In genomic region chr13:34741254-34741653, GRCm38 (mm10) we compare ENCODE assay signal across 17 mouse cellular contexts. TPM values are rescaled to one million over a fixed set of nuclear protein-coding genes. Genes with fewer than 3 reads are reported as not detected.
DNase-seq lines count a peak whose midpoint lies in the region; ATAC-seq and TF ChIP-seq lines count a peak whose summit lies in the region.
"Had no signal": no experiment of that assay in that cellular context is flagged by ENCODE, and none has a peak within 500 bp of the region (broad histone marks: within the 10 kb centered on the region; RNA-seq: fewer than 3 reads in every experiment).

No protein-coding gene starts in this region.

- ATAC-seq in intestine, postnatal 0 days = no peak
- ATAC-seq in intestine, embryonic 15.5 days = no peak
- ATAC-seq in forebrain, embryonic 11.5 days (replicated peaks; ENCODE audit: low FRiP score) = no peak
- ATAC-seq: forebrain, embryonic 13.5 days; midbrain, embryonic 16.5 days had no signal

- no peak overlapping the region for H3K9ac ChIP-seq in intestine, postnatal 0 days (ENCODE audit: low read depth, low read length)
- no peak overlapping the region for H3K9ac ChIP-seq in intestine, embryonic 15.5 days
- H3K9ac ChIP-seq in forebrain, embryonic 11.5 days (ENCODE audit: low read length) = no peak overlapping the region
- H3K9ac ChIP-seq: embryonic facial prominence, embryonic 12.5 days; forebrain, embryonic 13.5 days; neural tube, embryonic 15.5 days had no signal

- peak; percentile 22 for DNase-seq in thymus, postnatal 4 days
- DNase-seq in thymus, adult 2 months = no peak
- DNase-seq in c-Kit-positive CD71-positive TER-119-positive erythroid progenitor cells, embryonic 14.5 days (ENCODE audit: low spot score) = peak; percentile 14
- no peak for DNase-seq in forebrain, embryonic 11.5 days (ENCODE audit: low spot score)
- no peak for DNase-seq in cerebellum, adult 8-10 months
- no peak for DNase-seq in left cerebral cortex, postnatal 4 days
- DNase-seq: adrenal gland, postnatal 10 days; cerebellum, adult 2 months; heart, postnatal 4 days; right cerebral cortex, postnatal 25 days had no signal

- no peak overlapping the region for H3K4me2 ChIP-seq in intestine, postnatal 0 days (replicated peaks; ENCODE audit: low read depth)
- H3K4me2 ChIP-seq in intestine, embryonic 15.5 days (replicated peaks) = no peak overlapping the region
- H3K4me2 ChIP-seq in forebrain, embryonic 11.5 days (ENCODE audit: low read depth, low read length, severe bottlenecking) = no peak overlapping the region
- H3K4me2 ChIP-seq: embryonic facial prominence, embryonic 12.5 days; forebrain, embryonic 13.5 days; neural tube, embryonic 15.5 days had no signal

- no peaks in the 10 kb centered on the region for H3K9me3 ChIP-seq in intestine, postnatal 0 days (ENCODE audit: control insufficient read depth)
- H3K9me3 ChIP-seq in intestine, embryonic 15.5 days = no peaks in the 10 kb centered on the region
- H3K9me3 ChIP-seq in forebrain, embryonic 11.5 days (ENCODE audit: control insufficient read depth, low read length) = no peaks in the 10 kb centered on the region; the same call in 1 of the 2 replicates
- H3K9me3 ChIP-seq: forebrain, embryonic 13.5 days; neural tube, embryonic 15.5 days had no signal

- intact Hi-C loops in left cerebral cortex, postnatal 4 days (cut with DNase I) = no loop called here

- no peaks in the 10 kb centered on the region for H3K36me3 ChIP-seq in intestine, postnatal 0 days (ENCODE audit: control insufficient read depth, insufficient read depth)
- H3K36me3 ChIP-seq in intestine, embryonic 15.5 days = no peaks in the 10 kb centered on the region
- H3K36me3 ChIP-seq in thymus, adult 2 months (ENCODE audit: control insufficient read depth, insufficient read depth, low read length) = no peaks in the 10 kb centered on the region
- H3K36me3 ChIP-seq in forebrain, embryonic 11.5 days (ENCODE audit: control insufficient read depth, insufficient read depth, low read length) = no peaks in the 10 kb centered on the region
- H3K36me3 ChIP-seq: embryonic facial prominence, embryonic 12.5 days; neural tube, embryonic 15.5 days had no signal

- WGBS in intestine, postnatal 0 days = 86% methylated on average over 9 of the region's 9 CpGs
- WGBS in intestine, embryonic 15.5 days = 88% methylated on average over 9 of the region's 9 CpGs
- 95% methylated on average over 9 of the region's 9 CpGs for WGBS in thymus, adult 2 months
- WGBS in forebrain, embryonic 11.5 days = 84% methylated on average over 9 of the region's 9 CpGs

- TF ChIP-seq CTCF in intestine, postnatal 0 days (IDR thresholded peaks at IDR 0.05; ENCODE audit: low read depth) = peak; percentile 51
- no peak for TF ChIP-seq CTCF in thymus, adult 2 months (IDR thresholded peaks at IDR 0.05; ENCODE audit: borderline replicate concordance, control insufficient read depth, extremely low read depth, insufficient read depth, low read length, poor library complexity)

- no peak overlapping the region for H3K4me3 ChIP-seq in intestine, postnatal 0 days (ENCODE audit: low read depth, low read length)
- H3K4me3 ChIP-seq in intestine, embryonic 15.5 days (replicated peaks) = no peak overlapping the region
- no peak overlapping the region for H3K4me3 ChIP-seq in thymus, adult 2 months (ENCODE audit: control insufficient read depth, insufficient read depth, low read length)
- H3K4me3 ChIP-seq in forebrain, embryonic 11.5 days (ENCODE audit: low read depth, low read length) = no peak overlapping the region
- H3K4me3 ChIP-seq: embryonic facial prominence, embryonic 12.5 days; forebrain, embryonic 13.5 days; neural tube, embryonic 15.5 days had no signal

- H3K27ac ChIP-seq in intestine, postnatal 0 days (ENCODE audit: low read depth, low read length) = 0 out of 2 replicates have a peak overlapping the region, but pooled peaks have one; percentile 42
- H3K27ac ChIP-seq in intestine, embryonic 15.5 days = no peak overlapping the region
- H3K27ac ChIP-seq in thymus, adult 2 months (ENCODE audit: control insufficient read depth, insufficient read depth, low read length) = no peak overlapping the region
- no peak overlapping the region for H3K27ac ChIP-seq in forebrain, embryonic 11.5 days (ENCODE audit: low read depth, low read length)
- H3K27ac ChIP-seq: embryonic facial prominence, embryonic 12.5 days; forebrain, embryonic 13.5 days; neural tube, embryonic 15.5 days had no signal

- H3K27me3 ChIP-seq in intestine, postnatal 0 days (replicated peaks; ENCODE audit: control insufficient read depth, insufficient read depth, low read length) = no peaks in the 10 kb centered on the region
- no peaks in the 10 kb centered on the region for H3K27me3 ChIP-seq in intestine, embryonic 15.5 days (replicated peaks)
- no peaks in the 10 kb centered on the region for H3K27me3 ChIP-seq in thymus, adult 2 months (ENCODE audit: control insufficient read depth, insufficient read depth, low read length)
- no peaks in the 10 kb centered on the region for H3K27me3 ChIP-seq in forebrain, embryonic 11.5 days (ENCODE audit: control insufficient read depth, insufficient read depth, low read length)
- H3K27me3 ChIP-seq: embryonic facial prominence, embryonic 12.5 days; forebrain, embryonic 13.5 days; neural tube, embryonic 15.5 days had no signal

- TF ChIP-seq POLR2A in thymus, adult 2 months (IDR thresholded peaks at IDR 0.05; ENCODE audit: control insufficient read depth, extremely low read depth, insufficient read depth, low read length, poor library complexity) = no peak

- peaks cover 10% of the 10 kb centered on the region for H3K4me1 ChIP-seq in intestine, postnatal 0 days (replicated peaks; ENCODE audit: control insufficient read depth, insufficient read depth, low read length)
- H3K4me1 ChIP-seq in intestine, embryonic 15.5 days (replicated peaks) = 0 out of 2 replicates have a peak, but pooled peaks cover 2% of the 10 kb centered on the region
- H3K4me1 ChIP-seq in thymus, adult 2 months (replicated peaks; ENCODE audit: control insufficient read depth, insufficient read depth, low read length) = no peaks in the 10 kb centered on the region
- no peaks in the 10 kb centered on the region for H3K4me1 ChIP-seq in forebrain, embryonic 11.5 days (replicated peaks; ENCODE audit: control insufficient read depth, insufficient read depth, low read length)
- H3K4me1 ChIP-seq: embryonic facial prominence, embryonic 12.5 days; neural tube, embryonic 15.5 days had no signal

RNA-seq across cellular contexts. Expression of gene Fam50b, which starts 6.6 kb away (rescaled TPM):
- polyA plus RNA-seq in intestine, postnatal 0 days (2015; fragmentation: Nextera tagmentation; extraction: Ambion mirVana) = 0.16 and 0.20 TPM in 2 replicates
- polyA plus RNA-seq in intestine, embryonic 15.5 days (2015; fragmentation: Nextera tagmentation; extraction: Ambion mirVana) = not detected in 2 replicates
- polyA plus RNA-seq in thymus, adult 2 months (2012; rRNA removed) = 0.10 TPM in 1 of 2 replicates, not detected in the other
- polyA plus RNA-seq in forebrain, embryonic 11.5 days (2014; fragmentation: Nextera tagmentation; extraction: Ambion mirVana) = not detected in 2 replicates
- not detected for total RNA-seq in left cerebral cortex, postnatal 4 days (2021)
- total RNA-seq: adrenal gland, postnatal 10 days; heart, postnatal 4 days had no signal
- polyA plus RNA-seq: cerebellum, adult 2 months; embryonic facial prominence, embryonic 12.5 days; forebrain, embryonic 13.5 days; kidney, embryonic 16.5 days; neural tube, embryonic 15.5 days had no signal

Comparison
In these comparisons a context has a peak if more than half of its experiments do, and no peak if none do; other contexts are left out.
1. DNase-seq: peak in thymus, postnatal 4 days (single experiment) and c-Kit-positive CD71-positive TER-119-positive erythroid progenitor cells, embryonic 14.5 days (single experiment); none in thymus, adult 2 months (single experiment), forebrain, embryonic 11.5 days (single experiment), cerebellum, adult 8-10 months (single experiment) and left cerebral cortex, postnatal 4 days (single experiment).